Mouse (Mus musculus): Measurements from ENCODE around the gene Brd1.
A peak's percentile ranks its signal among the peaks of the same experiment; 100 is the strongest.

Brd1 gene

DNA sequence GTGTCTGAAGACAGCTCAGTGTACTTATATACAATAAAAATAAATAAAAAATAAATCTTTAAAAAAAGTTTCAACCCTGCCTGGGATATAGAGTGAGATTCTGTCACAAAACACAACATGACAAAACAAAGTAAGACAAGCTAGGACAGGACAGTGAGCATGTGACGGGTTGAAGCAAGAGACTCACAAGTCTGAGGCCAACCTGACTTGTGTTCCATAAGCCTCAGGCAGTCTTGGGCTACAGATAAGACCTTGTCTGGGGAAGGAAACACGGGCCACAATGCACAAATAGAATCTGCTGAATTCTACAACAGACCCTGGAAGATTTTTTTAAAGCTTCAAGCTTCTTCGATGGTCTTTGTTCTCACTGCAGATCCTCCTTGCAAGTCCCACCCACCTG is 6.8 kb downstream of the Brd1 start:
- DNase-seq = no peak

DNA sequence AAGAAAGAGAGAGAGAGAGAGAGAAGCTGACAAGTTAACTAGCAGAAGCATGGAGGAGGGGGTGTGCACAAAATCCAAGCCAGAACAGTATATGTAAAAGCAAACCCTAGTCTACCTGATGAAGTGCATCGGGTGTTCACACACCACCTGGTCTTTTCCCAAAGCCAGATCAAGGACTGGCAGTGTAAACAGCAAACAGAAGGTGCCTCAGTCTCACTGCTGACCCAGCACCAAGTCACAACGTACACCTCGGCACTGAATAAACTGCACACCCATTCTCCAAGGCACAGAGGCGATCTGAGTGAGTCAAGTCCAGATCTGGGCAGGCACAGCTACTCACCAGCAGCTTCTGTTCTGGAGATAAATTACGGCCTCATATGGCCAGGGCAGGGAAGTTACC is 9.0 kb downstream of the Brd1 start:
- no peak for DNase-seq

DNA sequence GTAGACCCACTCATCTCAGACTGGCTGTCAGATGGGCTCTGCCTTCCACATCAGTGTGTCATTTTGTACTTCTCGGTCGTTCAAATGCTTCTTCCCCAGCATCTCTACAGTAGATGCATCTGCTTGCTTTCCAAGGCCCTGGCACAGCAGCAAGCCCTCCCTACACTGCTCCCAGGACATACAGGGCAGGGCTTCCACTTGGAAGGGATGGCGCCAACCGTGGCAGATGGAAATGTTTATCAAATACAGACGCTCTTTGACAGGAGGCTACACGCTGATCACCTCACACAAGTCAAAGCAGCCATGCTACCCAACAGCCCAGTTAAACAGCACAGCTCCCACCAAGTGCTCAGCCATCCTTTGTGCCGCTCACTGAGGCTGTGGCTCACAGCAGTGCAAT is 9.7 kb downstream of the Brd1 start:
- no peak for DNase-seq

DNA sequence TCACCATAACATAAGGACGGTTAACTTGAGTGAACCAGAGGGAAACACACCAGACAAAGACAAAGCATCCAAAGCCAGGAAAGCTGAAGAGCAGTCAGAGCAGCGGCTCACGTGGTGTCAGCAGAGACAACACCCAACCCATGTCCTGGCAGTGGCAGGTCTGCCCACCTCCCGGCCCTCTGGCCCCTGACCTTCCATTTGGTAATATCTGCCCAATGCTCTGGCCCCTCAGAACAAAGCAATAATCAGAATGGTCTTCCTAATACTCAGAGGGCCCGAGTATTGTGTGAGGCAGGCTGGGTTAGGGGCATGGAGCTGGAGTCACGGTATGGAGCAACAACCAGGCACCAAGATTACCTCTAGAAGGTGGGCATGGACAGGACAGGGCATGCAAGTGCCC is 10.8 kb downstream of the Brd1 start:
- DNase-seq = no peak

DNA sequence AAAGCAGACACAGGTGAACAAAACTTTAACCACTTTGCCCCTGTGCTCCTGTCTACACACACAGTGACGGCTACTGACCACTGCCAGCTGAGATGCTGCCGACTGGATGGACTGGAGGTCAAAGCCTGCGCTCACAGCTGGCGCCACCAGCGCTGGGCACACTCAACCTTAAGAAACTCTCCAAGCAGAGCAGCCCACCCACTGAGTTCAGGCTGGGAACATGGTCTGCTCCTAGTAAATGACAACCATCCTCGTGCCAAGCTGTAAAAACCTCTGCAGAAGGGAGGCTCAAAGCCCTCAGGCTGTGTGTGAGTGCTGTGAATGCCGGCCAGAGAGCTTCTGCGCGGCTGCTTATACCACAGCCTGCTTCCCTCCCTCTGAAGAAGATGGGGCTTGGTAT is 16.8 kb downstream of the Brd1 start:
- peak in 1 of 2 experiments; percentile 56 for DNase-seq

DNA sequence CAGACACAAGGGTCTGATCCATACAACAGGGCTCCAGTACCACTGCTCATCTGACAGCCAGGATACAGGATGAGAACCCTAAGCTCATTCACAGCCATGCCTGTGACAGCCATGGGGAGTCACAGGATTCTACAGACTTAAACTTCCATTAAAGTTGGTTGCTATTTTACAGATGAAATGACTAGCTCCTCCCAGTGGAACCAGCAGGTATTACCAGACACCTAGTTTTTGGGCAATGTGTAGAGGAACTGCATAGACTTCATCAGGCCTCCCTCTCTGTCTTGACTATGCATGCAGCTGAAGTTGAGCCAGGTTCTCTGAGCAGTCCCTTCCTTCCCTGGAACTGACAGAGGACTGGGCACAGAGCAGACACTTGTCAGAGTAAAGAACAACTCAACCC is 17.7 kb downstream of the Brd1 start:
- peak in 1 of 2 experiments; percentile 55 for DNase-seq

DNA sequence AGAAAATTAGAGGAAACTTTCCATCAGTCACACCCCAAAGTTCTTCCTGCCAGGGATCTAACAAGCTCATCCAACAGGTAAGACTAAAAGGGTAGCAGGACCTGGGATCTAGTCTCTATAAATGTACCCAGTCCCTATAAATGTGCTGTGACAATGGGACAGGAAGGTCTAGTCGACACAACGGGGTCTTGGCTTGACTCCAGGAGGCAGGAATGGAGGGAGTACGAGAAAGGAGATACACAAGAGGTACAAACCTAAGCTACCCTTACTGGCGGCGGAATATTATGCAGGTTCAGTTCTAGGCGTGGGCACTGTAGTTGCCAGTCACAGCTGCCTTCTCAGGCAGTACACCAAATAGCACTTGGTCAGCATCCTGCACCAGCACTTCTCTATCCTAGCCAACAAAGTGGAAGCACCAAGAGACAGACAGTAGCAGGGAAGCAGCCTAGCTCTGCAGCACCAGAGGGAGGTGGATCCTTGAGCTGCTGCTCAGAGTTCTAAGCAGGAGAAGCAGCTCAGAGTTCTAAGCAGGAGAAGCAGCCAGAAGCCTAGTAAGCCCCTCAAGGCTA is 19.9 kb downstream of the Brd1 start:
- no peak for DNase-seq

DNA sequence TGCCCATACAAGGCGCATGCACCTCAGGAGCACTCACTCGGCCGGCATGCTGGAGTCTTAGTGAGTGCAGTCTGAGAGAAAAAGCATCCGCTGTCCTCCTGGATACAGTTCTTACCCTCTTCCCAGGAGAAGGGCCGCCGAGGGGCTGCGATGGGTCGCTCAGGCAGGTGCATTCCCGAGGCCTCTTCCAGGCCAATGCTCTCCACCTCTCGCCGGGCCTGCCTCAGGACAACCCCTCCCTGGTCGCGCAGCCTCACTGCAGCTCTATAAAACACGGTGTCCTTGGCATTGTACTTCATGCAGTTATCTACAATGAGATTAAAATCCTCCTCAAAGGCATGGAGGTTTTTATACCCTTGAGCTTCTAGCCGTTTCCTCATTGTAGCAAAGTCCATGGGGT is 21.5 kb downstream of the Brd1 start:
- no peak for DNase-seq

DNA sequence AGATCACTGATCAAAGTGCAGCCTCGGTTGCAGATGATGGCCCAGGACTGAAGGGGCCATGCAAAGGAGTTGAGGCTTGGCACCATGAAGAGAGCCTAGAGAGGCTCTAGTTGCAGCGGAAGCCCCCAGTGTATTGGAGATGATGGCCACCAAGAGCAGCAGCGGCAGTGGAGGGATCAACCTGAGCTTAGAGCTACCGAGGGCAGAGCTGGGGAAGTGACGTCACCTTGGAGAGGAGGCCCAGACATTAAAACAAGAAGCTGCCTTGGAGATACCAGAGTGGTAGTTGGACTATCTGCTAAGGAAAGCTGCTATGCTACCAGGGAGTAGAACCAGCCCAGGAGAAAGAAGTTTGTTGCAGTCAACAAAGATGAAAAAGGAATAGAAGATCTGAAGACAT is 24.2 kb downstream of the Brd1 start:
- no peak for DNase-seq

DNA sequence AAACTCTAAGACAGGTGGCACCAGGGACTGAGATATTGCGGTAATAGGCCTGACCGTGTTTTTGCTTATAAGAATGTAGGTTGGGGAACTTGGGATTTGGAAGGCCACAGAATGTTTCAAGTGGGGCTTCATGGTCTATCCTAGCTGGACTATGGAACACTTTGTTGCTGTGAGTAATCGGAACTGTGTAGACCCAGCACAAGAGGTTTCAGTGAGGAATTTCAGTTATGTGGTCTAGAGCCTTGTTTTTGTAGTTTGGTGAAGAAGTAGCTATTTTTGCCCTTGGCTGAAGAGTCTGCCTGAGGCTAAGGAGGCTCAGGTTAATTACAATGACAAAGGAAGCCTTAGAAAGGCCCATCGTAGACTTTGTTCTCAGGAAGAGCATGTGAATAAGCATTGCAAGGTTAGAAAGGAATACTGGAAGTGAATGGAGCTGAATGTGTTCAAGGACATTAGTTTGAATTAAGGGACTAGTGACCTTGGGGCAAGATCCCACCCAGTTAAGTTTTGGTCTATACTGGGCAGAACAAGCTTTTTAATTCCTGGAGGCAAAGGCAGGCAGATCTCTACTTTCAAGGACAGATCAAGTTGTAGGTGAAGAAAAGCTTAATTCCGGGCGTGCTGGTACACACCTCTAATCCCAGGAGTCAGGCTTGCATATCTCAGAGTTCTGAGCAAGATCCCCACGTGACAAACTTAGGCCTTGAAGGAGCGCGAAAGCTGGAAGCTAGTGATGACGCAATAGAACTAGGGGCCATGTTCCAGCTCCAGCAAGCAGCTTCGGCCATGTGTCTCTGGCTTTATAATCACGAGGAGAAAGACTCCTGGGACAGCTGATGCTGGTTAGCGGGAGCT is 25.1 kb downstream of the Brd1 start:
- DNase-seq = no peak

DNA sequence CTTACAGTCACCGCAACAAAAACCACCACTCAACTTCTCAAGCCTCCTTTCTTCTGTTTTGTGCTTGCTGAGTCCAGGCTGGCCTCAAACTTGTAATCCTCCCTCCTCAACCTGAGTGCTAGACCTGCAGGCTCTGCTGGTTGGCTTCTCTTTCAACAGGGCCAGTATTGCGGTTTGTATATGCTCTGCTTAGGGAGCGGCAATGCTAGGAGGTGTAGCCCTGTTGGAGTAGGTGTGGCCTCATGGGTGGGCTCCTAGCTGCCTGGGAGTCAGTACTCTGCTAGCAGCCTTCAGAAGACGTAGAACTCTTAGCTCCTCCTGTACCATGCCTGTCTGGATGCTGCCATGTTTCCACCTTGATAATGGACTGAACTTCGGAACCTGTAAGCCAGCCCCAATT is 25.8 kb downstream of the Brd1 start:
- DNase-seq = no peak

DNA sequence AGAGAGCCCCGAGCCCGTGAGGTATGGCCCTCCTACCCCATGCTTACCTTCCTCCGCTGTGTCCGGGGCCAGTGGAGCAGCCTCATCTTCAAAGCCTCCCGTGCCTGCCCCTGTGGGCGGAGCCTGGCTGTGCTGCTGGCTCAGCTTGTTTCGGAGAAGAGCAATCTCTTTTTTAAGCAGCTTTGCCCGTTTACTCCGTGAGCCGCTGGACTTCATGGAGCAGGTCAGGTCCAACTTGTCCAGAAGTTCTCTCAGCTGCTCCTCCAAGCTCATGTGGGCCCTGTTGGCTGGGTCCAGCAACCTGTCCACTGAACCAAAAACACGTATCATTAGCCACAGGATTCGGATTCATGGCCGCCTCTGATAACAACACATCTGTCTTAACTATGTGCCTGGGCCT is 27.0 kb downstream of the Brd1 start:
- peak in 1 of 2 experiments; percentile 54 for DNase-seq

DNA sequence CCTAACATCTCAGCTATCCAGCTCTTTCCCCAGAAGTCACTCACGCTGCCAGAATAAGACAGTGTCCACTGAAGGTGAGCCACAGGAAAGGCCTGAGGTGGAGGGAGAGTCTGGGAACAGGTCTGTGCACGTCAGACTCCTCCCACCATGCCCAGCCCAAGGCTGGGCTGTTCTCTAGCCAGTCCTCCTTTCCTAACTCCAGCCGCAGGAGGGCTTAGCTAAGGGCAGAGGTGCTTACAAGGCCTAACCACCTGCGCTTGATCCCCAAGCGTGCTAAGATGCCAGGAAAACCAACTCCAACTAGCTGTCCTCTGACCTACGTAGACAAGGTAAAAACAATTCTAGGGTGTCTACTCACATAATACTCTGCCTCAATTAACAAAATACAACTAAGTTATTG is 27.7 kb downstream of the Brd1 start:
- no peak for DNase-seq

DNA sequence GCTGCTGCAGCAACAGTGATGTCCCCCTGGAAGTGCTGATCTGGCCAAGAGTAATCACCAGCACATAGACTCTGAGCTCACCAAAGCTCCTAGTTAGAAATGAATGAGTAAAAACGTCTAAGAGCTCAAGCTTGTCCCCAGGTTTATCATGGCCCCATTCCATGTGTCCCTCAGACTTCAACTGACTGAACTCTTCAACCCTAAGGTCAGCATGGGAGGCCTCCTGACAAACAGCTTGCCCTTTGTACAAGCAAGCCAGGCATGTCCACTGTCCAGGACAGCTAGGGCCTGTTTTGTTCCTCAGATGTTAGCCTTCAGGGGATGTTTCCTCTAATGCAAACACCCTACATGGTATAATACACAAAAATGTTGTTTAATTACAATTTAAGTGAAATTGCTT is 29.7 kb downstream of the Brd1 start:
- DNase-seq = peak; percentile 42 to 72

DNA sequence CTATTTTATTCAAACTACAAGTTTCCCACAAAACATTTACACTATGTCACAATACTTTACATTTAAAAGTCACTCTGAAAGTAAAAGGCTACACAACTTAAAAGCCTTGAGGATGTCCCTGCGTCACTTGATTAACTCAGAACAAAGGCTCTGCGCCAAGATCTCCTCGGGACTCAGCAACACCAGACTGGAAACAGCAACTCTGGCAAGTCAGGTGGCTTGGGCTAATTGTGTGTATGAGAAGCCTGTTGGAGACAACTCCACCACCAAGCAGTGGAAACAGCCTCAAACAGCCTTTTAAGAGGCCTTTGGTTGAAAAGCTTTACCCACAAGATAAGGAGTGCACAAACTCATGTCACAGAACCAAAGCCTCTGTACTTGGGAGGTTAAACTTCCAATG is 31.5 kb downstream of the Brd1 start:
- peak in 1 of 2 experiments; percentile 38 for DNase-seq

DNA sequence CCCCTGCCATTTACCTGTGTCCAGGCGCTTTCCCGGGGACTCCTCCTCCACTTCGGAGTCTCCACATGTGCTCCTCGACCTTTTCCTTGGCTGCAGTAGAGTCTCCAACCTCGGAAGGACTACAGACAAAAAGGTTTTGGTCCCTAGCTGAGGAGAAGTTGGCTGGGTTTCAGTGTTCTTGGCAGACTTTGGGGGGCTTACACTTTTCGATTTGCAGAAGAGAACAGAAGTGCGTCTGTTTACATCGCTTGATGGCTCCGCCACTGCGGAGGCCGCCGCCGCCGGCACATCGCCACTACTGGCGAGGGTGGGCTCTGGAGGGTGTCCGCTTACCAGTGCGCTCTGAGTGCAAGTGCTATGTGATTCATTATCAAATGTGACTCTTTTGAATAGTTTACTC is 33.3 kb downstream of the Brd1 start:
- DNase-seq = no peak

DNA sequence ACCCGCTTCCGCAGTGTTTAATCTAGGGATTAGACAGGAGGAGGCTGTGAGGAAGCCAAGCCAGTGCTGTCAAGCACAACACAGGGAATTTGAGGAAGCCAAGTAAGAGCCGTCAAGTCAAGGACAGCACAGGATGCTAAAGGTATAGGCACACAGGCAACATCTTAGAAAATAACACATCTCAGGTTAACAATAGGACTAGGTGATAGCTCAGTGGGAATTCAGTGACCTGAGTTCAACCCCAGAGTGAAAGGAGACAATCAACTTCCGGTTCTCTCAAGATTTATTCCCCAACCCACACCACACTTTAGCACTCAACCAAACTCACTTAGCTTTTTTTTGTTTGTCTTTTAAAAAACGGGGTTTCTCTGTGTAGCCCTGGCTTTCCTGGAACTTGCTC is 34.5 kb downstream of the Brd1 start:
- DNase-seq = no peak

DNA sequence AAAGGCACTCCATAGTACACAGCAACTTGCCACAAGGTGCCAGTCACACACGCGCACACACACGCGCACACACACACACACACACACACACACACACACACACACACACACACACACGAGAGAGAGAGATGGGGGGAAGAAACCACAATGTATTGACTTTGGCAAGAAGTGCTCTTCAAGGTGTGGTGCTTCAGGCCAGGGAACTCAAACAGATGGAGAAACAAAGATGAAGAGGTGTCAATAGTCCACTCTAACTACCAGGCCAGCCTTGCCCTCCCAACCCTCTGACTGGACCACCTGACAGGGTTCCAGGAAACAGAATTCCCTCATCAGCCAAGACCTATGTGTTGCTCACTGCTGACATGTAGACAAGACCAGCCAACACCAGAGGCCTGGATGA is 36.4 kb downstream of the Brd1 start:
- no peak for DNase-seq

DNA sequence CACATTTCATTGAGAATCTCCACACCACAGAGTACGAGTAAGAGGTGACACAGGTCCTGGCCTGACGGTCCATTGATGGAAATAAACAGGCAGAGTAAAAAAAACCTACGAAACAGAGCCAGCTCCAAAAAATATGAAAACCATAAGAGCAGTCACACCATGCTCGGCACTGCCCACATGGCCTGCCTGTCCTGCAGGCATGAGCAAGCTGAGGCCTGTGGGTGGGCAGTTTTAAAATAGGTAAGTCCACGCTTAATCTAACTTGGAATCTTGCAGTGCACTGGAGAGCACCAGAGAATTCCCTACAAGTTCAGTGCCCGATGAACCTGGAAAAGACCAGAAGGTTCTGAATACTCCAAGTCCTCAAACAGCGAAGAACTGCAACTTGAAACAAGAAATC is 38.0 kb downstream of the Brd1 start:
- peak in 1 of 2 experiments; percentile 29 for DNase-seq

DNA sequence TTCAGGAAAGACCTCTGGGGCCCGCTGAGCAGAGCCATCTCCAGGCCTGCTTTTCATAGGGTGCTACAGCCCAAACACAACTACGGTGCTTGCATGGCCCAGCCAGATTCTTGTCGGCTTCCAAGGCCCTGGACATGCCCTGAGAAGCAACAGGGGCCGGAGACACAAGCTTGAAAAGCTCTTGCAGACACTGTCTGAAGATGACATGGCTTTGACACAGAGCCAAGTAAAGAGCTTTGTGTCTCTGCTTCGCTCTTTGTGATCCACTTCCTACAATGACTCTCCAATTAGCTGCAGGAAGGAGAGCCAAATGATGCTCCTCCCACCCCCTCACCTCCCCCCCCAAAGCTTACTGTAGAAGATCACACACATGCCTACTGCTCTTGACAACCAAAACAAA is 40.0 kb downstream of the Brd1 start:
- peak; percentile 47 to 51 for DNase-seq

DNA sequence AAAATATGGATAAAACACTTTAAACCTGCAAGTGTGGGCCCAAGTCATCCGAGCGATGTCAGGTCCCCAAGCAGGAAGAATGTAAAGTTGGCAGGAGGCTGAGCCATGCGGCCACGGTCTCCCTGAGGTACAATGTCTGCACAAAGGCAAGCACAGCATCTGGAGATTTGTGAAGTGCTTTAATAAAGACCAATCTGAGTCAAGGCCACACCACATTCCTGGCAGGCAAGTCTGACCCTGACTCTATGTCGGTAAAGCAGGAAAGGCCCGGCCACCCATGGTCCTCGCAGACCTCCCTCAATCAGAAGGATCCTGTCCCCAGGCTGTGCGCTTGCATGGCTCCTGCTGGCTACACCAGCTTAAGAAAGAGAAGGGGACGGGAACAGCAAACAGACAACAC is 41.3 kb downstream of the Brd1 start:
- DNase-seq = peak in 1 of 2 experiments; percentile 32

DNA sequence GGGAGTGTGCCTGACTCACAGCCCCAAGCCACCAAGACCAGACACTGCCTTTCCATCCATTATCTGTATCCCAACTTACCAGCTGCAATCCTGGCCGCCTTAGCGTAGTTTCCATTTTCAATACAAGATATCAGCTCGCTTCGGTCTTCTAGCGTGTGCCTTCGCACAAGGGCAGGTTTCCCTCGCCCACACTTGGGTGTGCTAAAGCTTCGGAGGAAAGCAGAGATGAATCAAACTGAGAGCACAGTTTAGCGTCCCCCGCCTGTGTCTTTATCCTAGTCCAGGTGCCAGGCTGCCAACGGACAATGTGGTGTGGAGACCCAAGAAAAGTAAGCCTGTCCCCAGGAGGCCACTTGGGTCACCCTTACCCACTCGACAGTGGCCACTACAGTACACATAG is 42.9 kb downstream of the Brd1 start:
- peak in 1 of 2 experiments; percentile 8 for DNase-seq

DNA sequence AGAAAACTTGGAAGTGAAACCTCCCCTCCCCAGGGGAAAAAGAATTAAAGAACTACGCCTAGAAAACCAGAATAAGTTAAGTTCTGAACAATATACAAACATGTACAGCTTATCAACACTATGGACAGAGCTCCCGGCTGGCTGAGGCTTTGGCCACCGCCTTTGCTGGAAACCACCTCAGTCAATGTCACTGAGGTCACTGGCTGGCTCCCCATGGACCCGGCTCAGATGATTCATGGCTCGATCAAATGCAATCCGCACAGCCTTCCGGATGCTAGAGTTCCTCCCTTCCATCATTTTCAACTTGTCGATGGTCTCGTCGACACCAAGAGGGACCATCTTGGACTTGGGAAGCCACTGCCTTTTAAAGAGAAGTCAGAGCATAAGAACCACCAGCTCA is 45.9 kb downstream of the Brd1 start:
- DNase-seq = no peak

DNA sequence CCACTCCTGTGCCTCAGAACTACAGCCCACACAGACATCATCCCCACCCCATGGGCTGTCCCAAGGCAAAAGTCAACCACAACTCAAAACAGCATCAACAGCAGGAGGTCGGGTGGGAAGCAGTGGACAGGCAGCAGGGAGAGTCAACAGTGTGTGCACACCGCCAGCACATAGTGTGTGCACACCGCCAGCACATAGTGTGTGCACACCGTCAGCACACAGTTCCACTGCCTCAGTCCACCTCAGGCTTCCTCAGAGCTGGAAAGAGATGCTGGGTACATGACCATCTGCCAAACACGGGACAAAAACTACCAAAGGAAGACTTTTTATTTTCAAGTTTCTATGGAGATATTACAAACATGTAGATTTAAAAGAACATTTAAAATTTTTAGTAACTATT is 47.3 kb downstream of the Brd1 start:
- no peak for DNase-seq

DNA sequence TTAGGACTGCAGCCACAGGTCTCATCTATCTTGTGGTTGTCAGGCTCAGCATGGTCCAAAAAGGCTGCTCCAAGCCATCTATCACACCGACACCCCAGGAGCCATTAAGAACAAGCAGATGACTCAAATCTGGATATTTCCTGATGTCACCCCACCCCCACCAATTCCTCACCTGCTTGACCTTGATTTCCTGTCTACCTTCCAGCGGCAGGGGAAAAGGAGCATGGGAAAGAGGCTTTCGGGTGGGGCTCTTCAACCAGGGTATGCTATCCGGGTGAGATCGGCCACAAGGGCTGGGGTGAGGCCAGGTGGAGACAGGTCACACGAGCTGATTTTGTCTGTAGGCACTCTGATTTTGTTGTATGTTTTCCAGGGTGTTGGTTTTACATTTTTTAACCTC is 50.0 kb downstream of the Brd1 start:
- no peak for DNase-seq
